Mouse (Mus musculus) intestine, embryonic 14.5 days (tissue): ENCODE results near the gene Doc2g. TPM values are rescaled to one million over a fixed set of nuclear protein-coding genes. Genes with fewer than 3 reads are reported as not detected.

ENCODE experiments used
- ATAC-seq: fragments of 200-750 bp; cut with Nextera tagmentation; replicated peaks from 2 replicates; pipeline ENCODE4 v1.8.0; 2017; ENCODE audit warnings: low read depth, moderate number of reproducible peaks, moderate TSS enrichment, moderate library complexity; ENCODE audit not compliant: low FRiP score, low TSS enrichment
- DNase-seq: peaks from one replicate; pipeline ENCODE4 v3.0.0-alpha.2; 2018; ENCODE audit warnings: low spot score
- H3K27ac ChIP-seq: fragments of 300-500 bp; sonication (generic); 2 replicates; pipeline ENCODE4 v1.5.1; 2014; ENCODE audit warnings: low read depth, mild to moderate bottlenecking, control low read depth
- H3K27me3 ChIP-seq: fragments of 300-500 bp; sonication (generic); replicated peaks from 2 replicates; pipeline ENCODE4 v1.6.1; 2014; ENCODE audit warnings: low read length, control low read depth; ENCODE audit not compliant: control insufficient read depth, insufficient read depth
- H3K36me3 ChIP-seq: fragments of 300-500 bp; sonication (generic); 2 replicates; pipeline ENCODE4 v1.6.1; 2014; ENCODE audit warnings: low read length, control low read depth; ENCODE audit not compliant: control insufficient read depth, insufficient read depth
- H3K4me1 ChIP-seq: fragments of 300-500 bp; sonication (generic); replicated peaks from 2 replicates; pipeline ENCODE4 v1.6.1; 2014; ENCODE audit warnings: low read length, control low read depth, mixed read lengths; ENCODE audit not compliant: control insufficient read depth, insufficient read depth
- H3K4me2 ChIP-seq: fragments of 300-500 bp; sonication (generic); 2 replicates; pipeline ENCODE4 v1.6.1; 2014; ENCODE audit warnings: low read length
- H3K4me3 ChIP-seq: fragments of 300-500 bp; sonication (generic); 2 replicates; pipeline ENCODE4 v1.5.1; 2014; ENCODE audit warnings: low read depth, low read length, control low read depth, mixed read lengths
- H3K9ac ChIP-seq: fragments of 300-500 bp; sonication (generic); 2 replicates; pipeline ENCODE4 v1.6.1; 2014; ENCODE audit warnings: mild to moderate bottlenecking, low read length
- H3K9me3 ChIP-seq: fragments of 300-500 bp; sonication (generic); 2 replicates; pipeline ENCODE4 v1.6.1; 2016; ENCODE audit warnings: low read length, control low read depth; ENCODE audit not compliant: control insufficient read depth
- WGBS: fragments of 180-500 bp; shearing (Covaris S2); extraction: QIAGEN DNeasy Blood & Tissue Kit; methylation state at CpG from one replicate; pipeline ENCODE4 v1.1.7; 2014; 5-methylcytosine and 5-hydroxymethylcytosine counted together
- polyA plus RNA-seq: library from polyadenylated mRNA; unstranded; fragments of >200 nt; fragmentation: Nextera tagmentation; extraction: Ambion mirVana; gene quantifications from 2 replicates; pipeline ENCODE4 v1.2.1, GENCODE M21; 2014

Gene Doc2g
- polyA plus RNA-seq, 1 experiment from 2014 or later: 3.9 TPM

GRCm38 (mm10) chr19:4054613-4055012, 51.5 kb downstream of the Doc2g start:
- ATAC-seq: no peak
- H3K4me2 ChIP-seq: no peak overlapping the region
- H3K27me3 ChIP-seq: no peaks in the 10 kb centered on the region
- H3K36me3 ChIP-seq: no peaks in the 10 kb centered on the region
- H3K4me3 ChIP-seq: no peak overlapping the region
- 88% methylated on average over 5 of the region's 5 CpGs for WGBS
- H3K9me3 ChIP-seq: no peaks in the 10 kb centered on the region
- H3K4me1 ChIP-seq: no peaks in the 10 kb centered on the region
- no peak for DNase-seq
- no peak overlapping the region for H3K9ac ChIP-seq
- no peak overlapping the region for H3K27ac ChIP-seq

- Histone ChIP-seq H3K4me3 (no peak overlapping the region), H3K27ac (no peak overlapping the region), H3K36me3 (no peaks in the 10 kb centered on the region), H3K4me2 (no peak overlapping the region), H3K27me3 (no peaks in the 10 kb centered on the region), H3K9ac (no peak overlapping the region), H3K9me3 (no peaks in the 10 kb centered on the region), H3K4me1 (no peaks in the 10 kb centered on the region)
- DNase-seq (no peak), ATAC-seq (no peak)
- 68% methylated on average over 8 of the region's 8 CpGs for WGBS
These were observed 52.3 kb downstream of the Doc2g start for GRCm38 (mm10) chr19:4055216-4055946.

DNA sequence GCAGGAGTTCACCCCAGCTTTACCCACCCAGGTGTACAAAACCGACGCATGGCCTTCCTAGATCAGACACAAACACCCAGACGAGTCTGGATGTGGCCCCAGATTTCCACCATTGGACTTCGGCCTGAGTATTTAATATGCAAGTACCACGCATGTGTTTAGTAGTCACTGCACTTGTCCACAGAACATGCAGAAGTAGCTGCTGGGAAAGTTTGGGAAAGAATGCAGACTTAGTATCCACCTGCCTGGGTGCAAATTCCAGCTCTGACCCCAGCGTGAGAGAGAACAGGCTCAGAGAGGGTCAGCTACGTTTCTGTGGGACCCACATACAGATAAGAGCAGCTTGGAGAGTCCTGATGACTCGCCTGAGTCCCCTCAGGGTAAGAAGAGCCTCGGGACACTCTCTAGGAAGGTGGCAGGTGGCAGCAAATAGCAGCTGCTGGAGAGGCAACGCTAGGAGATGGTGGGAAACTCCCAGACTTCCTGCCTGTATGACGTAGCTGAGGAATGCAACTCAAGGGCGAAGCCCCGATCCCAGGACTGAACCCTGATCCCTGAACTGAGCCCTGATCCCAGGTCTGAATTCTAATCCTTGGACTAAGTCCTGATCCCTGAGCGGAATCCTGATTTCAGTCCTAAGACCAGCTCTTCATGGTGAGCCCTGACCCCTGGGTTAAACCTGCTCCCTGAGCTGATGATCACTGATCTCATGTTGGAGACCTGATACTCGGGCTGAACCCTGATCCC, 53.0 kb downstream of the Doc2g start:
- ATAC-seq (0 out of 2 replicates have a peak, but pooled peaks have one; percentile 13), DNase-seq (no peak)
- Histone ChIP-seq H3K4me2 (no peak overlapping the region), H3K4me3 (no peak overlapping the region), H3K27ac (no peak overlapping the region), H3K36me3 (no peaks in the 10 kb centered on the region), H3K9me3 (no peaks in the 10 kb centered on the region), H3K9ac (no peak overlapping the region), H3K4me1 (no peaks in the 10 kb centered on the region), H3K27me3 (no peaks in the 10 kb centered on the region)
- 47% methylated on average over 15 of the region's 15 CpGs for WGBS

Other genes starting within 250 kb of the Doc2g start
- 29.6 and 29.9 TPM in 2 replicates for gene Kmt5b, start 235.9 kb upstream of the Doc2g start, polyA plus RNA-seq
- gene Chka, start 151.5 kb upstream of the Doc2g start, polyA plus RNA-seq: 48.8 and 54.0 TPM in 2 replicates
- 34.8 and 40.5 TPM in 2 replicates for gene Tcirg1, start 96.2 kb upstream of the Doc2g start, polyA plus RNA-seq
- gene Ndufs8, start 90.5 kb upstream of the Doc2g start, polyA plus RNA-seq: 374 and 390 TPM in 2 replicates
- gene Aldh3b1, start 73.5 kb upstream of the Doc2g start, polyA plus RNA-seq: 1.9 and 2.3 TPM in 2 replicates
- 14.4 and 16.0 TPM in 2 replicates for gene Unc93b1, start 68.1 kb upstream of the Doc2g start, polyA plus RNA-seq
- not detected in 2 replicates for gene Aldh3b3, start 44.7 kb upstream of the Doc2g start, polyA plus RNA-seq
- 0.99 and 1.0 TPM in 2 replicates for gene Aldh3b2, start 31.0 kb upstream of the Doc2g start, polyA plus RNA-seq
- 13.0 and 13.5 TPM in 2 replicates for gene Acy3, start 16.7 kb upstream of the Doc2g start, polyA plus RNA-seq
- 0.13 and 0.16 TPM in 2 replicates for gene Tbx10, start 10.6 kb upstream of the Doc2g start, polyA plus RNA-seq
- gene Nudt8, start 2.7 kb upstream of the Doc2g start, polyA plus RNA-seq: 42.1 and 42.7 TPM in 2 replicates
- 2.4 and 2.9 TPM in 2 replicates for gene Gm49405, start 2.7 kb upstream of the Doc2g start, polyA plus RNA-seq
- 247 and 248 TPM in 2 replicates for gene Ndufv1, start 9.5 kb downstream of the Doc2g start, polyA plus RNA-seq
- 746 and 810 TPM in 2 replicates for gene Gstp1, start 34.7 kb downstream of the Doc2g start, polyA plus RNA-seq
- gene Gstp2, start 42.7 kb downstream of the Doc2g start, polyA plus RNA-seq: 7.8 and 8.8 TPM in 2 replicates
- gene Gstp3, start 56.3 kb downstream of the Doc2g start, polyA plus RNA-seq: 1.0 and 1.3 TPM in 2 replicates
- 0.57 TPM in 1 of 2 replicates, not detected in the other for gene Cabp2, start 78.3 kb downstream of the Doc2g start, polyA plus RNA-seq
- gene Cdk2ap2, start 93.9 kb downstream of the Doc2g start, polyA plus RNA-seq: 87.4 and 103 TPM in 2 replicates
- 13.3 and 14.3 TPM in 2 replicates for gene Pitpnm1, start 96.7 kb downstream of the Doc2g start, polyA plus RNA-seq
- 89.7 and 96.0 TPM in 2 replicates for gene Aip, start 122.5 kb downstream of the Doc2g start, polyA plus RNA-seq
- gene Gpr152, start 136.5 kb downstream of the Doc2g start, polyA plus RNA-seq: not detected in 2 replicates
- gene Cabp4, start 140.7 kb downstream of the Doc2g start, polyA plus RNA-seq: 0.08 TPM in 1 of 2 replicates, not detected in the other
- 174 and 189 TPM in 2 replicates for gene Coro1b, start 145.3 kb downstream of the Doc2g start, polyA plus RNA-seq
- gene Ptprcap, start 150.3 kb downstream of the Doc2g start, polyA plus RNA-seq: 3.1 and 3.3 TPM in 2 replicates
- 37.4 and 40.6 TPM in 2 replicates for gene Rps6kb2, start 160.0 kb downstream of the Doc2g start, polyA plus RNA-seq
- gene Carns1, start 172.2 kb downstream of the Doc2g start, polyA plus RNA-seq: 2.3 and 3.1 TPM in 2 replicates
- gene Tbc1d10c, start 188.0 kb downstream of the Doc2g start, polyA plus RNA-seq: 3.9 and 4.4 TPM in 2 replicates
- 837 and 863 TPM in 2 replicates for gene Ppp1ca, start 188.8 kb downstream of the Doc2g start, polyA plus RNA-seq
- gene Rad9a, start 198.3 kb downstream of the Doc2g start, polyA plus RNA-seq: 33.2 and 38.3 TPM in 2 replicates
- gene Clcf1, start 210.9 kb downstream of the Doc2g start, polyA plus RNA-seq: 6.9 and 7.5 TPM in 2 replicates
- gene AC109138.7, start 211.0 kb downstream of the Doc2g start, polyA plus RNA-seq: not detected in 2 replicates
- gene Pold4, start 228.6 kb downstream of the Doc2g start, polyA plus RNA-seq: 30.8 and 30.9 TPM in 2 replicates